Mouse (Mus musculus): ENCODE results near the gene Oxsr1. TPM values are rescaled to one million over a fixed set of nuclear protein-coding genes. Genes with fewer than 3 reads are reported as not detected.
A peak's percentile ranks its signal among the peaks of the same experiment; 100 is the strongest.
"Not testable (repeated sequence)": the region's sequence is repeated elsewhere in the genome, so short reads cannot be mapped to it uniquely, and the experiment has no call there.

The Oxsr1 gene
- polyA plus RNA-seq (2014; fragmentation: Nextera tagmentation; extraction: Ambion mirVana), result 13.3 and 14.4 TPM in 2 replicates

- peak; percentile 99 for DNase-seq
- WGBS, result under 1% methylated on average over 76 of the region's 76 CpGs
- peak; percentile 97 for ATAC-seq (ENCODE audit: insufficient read depth)
Measured at GRCm38 (mm10) chr9:119322289-119323259, at the start of gene Oxsr1. Gene Oxsr1, minus strand, starts transcription at chr9:119322427.

GRCm38 (mm10) chr9:119371251-119371650 lies 49.0 kb upstream of the Oxsr1 start:
- H3K27ac ChIP-seq (ENCODE audit: low read depth), result no peak overlapping the region
- H3K4me1 ChIP-seq (ENCODE audit: insufficient read depth), result no peaks in the 10 kb centered on the region
- no peak overlapping the region for H3K4me2 ChIP-seq
- H3K9ac ChIP-seq, result no peak overlapping the region
- no peaks in the 10 kb centered on the region for H3K27me3 ChIP-seq (ENCODE audit: insufficient read depth, low read length)
- ATAC-seq (ENCODE audit: insufficient read depth), result no peak
- H3K36me3 ChIP-seq (ENCODE audit: insufficient read depth), result 0 out of 2 replicates have a peak, but pooled peaks cover 4% of the 10 kb centered on the region
- TF ChIP-seq CTCF (IDR thresholded peaks at IDR 0.05; ENCODE audit: low read depth), result no peak
- H3K9me3 ChIP-seq (ENCODE audit: low read depth, low read length), result no peaks in the 10 kb centered on the region
- no peak for DNase-seq
- WGBS, result 59% methylated on average over 4 of the region's 4 CpGs
- H3K4me3 ChIP-seq (ENCODE audit: low read depth, low read length), result no peak overlapping the region

More at GRCm38 (mm10) chr9:119322289-119323259, at the start of gene Oxsr1:
- peak; percentile 57 for TF ChIP-seq CTCF (IDR thresholded peaks at IDR 0.05; ENCODE audit: low read depth)
- Histone ChIP-seq H3K9ac (peak within 1 kb of the TSS; percentile 83), H3K27ac (ENCODE audit: low read depth) (peak within 1 kb of the TSS; percentile 91), H3K36me3 (ENCODE audit: insufficient read depth) (no peaks in the 10 kb centered on the region), H3K27me3 (ENCODE audit: insufficient read depth, low read length) (no peaks in the 10 kb centered on the region), H3K4me1 (ENCODE audit: insufficient read depth) (no peaks in the 10 kb centered on the region), H3K9me3 (ENCODE audit: low read depth, low read length) (no peaks in the 10 kb centered on the region), H3K4me2 (peak within 1 kb of the TSS; percentile 96), H3K4me3 (ENCODE audit: low read depth, low read length) (peak within 1 kb of the TSS; percentile 91)

GRCm38 (mm10) chr9:119370770-119371169 lies 48.5 kb upstream of the Oxsr1 start:
- not testable (repeated sequence) for H3K9me3 ChIP-seq (ENCODE audit: low read depth, low read length); H3K36me3 ChIP-seq (ENCODE audit: insufficient read depth); H3K27ac ChIP-seq (ENCODE audit: low read depth); H3K27me3 ChIP-seq (ENCODE audit: insufficient read depth, low read length); H3K4me3 ChIP-seq (ENCODE audit: low read depth, low read length); H3K4me2 ChIP-seq; H3K9ac ChIP-seq; ATAC-seq (ENCODE audit: insufficient read depth); DNase-seq; H3K4me1 ChIP-seq (ENCODE audit: insufficient read depth)
- TF ChIP-seq CTCF (IDR thresholded peaks at IDR 0.05; ENCODE audit: low read depth), result peak; percentile 28; the same call in 1 of the 2 replicates
- 75% methylated on average over 4 of the region's 4 CpGs for WGBS

- H3K4me2 ChIP-seq, result no peak overlapping the region
- DNase-seq, result no peak
- TF ChIP-seq CTCF (IDR thresholded peaks at IDR 0.05; ENCODE audit: low read depth), result no peak
- H3K9me3 ChIP-seq (ENCODE audit: low read depth, low read length), result no peaks in the 10 kb centered on the region
- ATAC-seq (ENCODE audit: insufficient read depth), result no peak
- no peaks in the 10 kb centered on the region for H3K27me3 ChIP-seq (ENCODE audit: insufficient read depth, low read length)
- 0 out of 2 replicates have a peak, but pooled peaks cover 4% of the 10 kb centered on the region for H3K36me3 ChIP-seq (ENCODE audit: insufficient read depth)
- H3K9ac ChIP-seq, result no peak overlapping the region
- H3K4me1 ChIP-seq (ENCODE audit: insufficient read depth), result no peaks in the 10 kb centered on the region
- WGBS, result 94% methylated on average over 3 of the region's 3 CpGs
- no peak overlapping the region for H3K4me3 ChIP-seq (ENCODE audit: low read depth, low read length)
- H3K27ac ChIP-seq (ENCODE audit: low read depth), result no peak overlapping the region
Measured at GRCm38 (mm10) chr9:119368367-119368766, 46.1 kb upstream of the Oxsr1 start.

GRCm38 (mm10) chr9:119365284-119365683 lies 43.1 kb upstream of the Oxsr1 start, which contains the start of gene Slc22a14:
Gene Slc22a14, minus strand, starts transcription at chr9:119365553.
- no peak within 1 kb of the TSS for H3K4me3 ChIP-seq (ENCODE audit: low read depth, low read length)
- H3K27ac ChIP-seq (ENCODE audit: low read depth), result no peak within 1 kb of the TSS
- no peak for TF ChIP-seq CTCF (IDR thresholded peaks at IDR 0.05; ENCODE audit: low read depth)
- H3K9me3 ChIP-seq (ENCODE audit: low read depth, low read length), result no peaks in the 10 kb centered on the region
- 54% methylated on average over 7 of the region's 7 CpGs for WGBS
- H3K9ac ChIP-seq, result no peak within 1 kb of the TSS
- no peaks in the 10 kb centered on the region for H3K4me1 ChIP-seq (ENCODE audit: insufficient read depth)
- no peak within 1 kb of the TSS for H3K4me2 ChIP-seq
- DNase-seq (peak; percentile 48), ATAC-seq (ENCODE audit: insufficient read depth) (no peak)
- H3K27me3 ChIP-seq (ENCODE audit: insufficient read depth, low read length), result no peaks in the 10 kb centered on the region
- 0 out of 2 replicates have a peak, but pooled peaks cover 4% of the 10 kb centered on the region for H3K36me3 ChIP-seq (ENCODE audit: insufficient read depth)

- 72% methylated on average over 12 of the region's 12 CpGs for WGBS
- H3K4me1 ChIP-seq (ENCODE audit: insufficient read depth), result no peaks in the 10 kb centered on the region
- H3K27me3 ChIP-seq (ENCODE audit: insufficient read depth, low read length), result no peaks in the 10 kb centered on the region
- TF ChIP-seq CTCF (IDR thresholded peaks at IDR 0.05; ENCODE audit: low read depth), result no peak
- H3K9ac ChIP-seq, result no peak overlapping the region
- H3K27ac ChIP-seq (ENCODE audit: low read depth), result no peak overlapping the region
- H3K4me2 ChIP-seq, result no peak overlapping the region
- no peaks in the 10 kb centered on the region for H3K9me3 ChIP-seq (ENCODE audit: low read depth, low read length)
- no peaks in the 10 kb centered on the region for H3K36me3 ChIP-seq (ENCODE audit: insufficient read depth)
- no peak overlapping the region for H3K4me3 ChIP-seq (ENCODE audit: low read depth, low read length)
- no peak for DNase-seq
- no peak for ATAC-seq (ENCODE audit: insufficient read depth)
Measured at GRCm38 (mm10) chr9:119363229-119363628, 41.0 kb upstream of the Oxsr1 start.

GRCm38 (mm10) chr9:119361416-119361815 lies 39.2 kb upstream of the Oxsr1 start:
- Histone ChIP-seq H3K36me3 (ENCODE audit: insufficient read depth) (no peaks in the 10 kb centered on the region), H3K4me3 (ENCODE audit: low read depth, low read length) (no peak overlapping the region), H3K4me2 (no peak overlapping the region), H3K9me3 (ENCODE audit: low read depth, low read length) (no peaks in the 10 kb centered on the region), H3K27ac (ENCODE audit: low read depth) (no peak overlapping the region), H3K9ac (no peak overlapping the region), H3K27me3 (ENCODE audit: insufficient read depth, low read length) (no peaks in the 10 kb centered on the region), H3K4me1 (ENCODE audit: insufficient read depth) (no peaks in the 10 kb centered on the region)
- WGBS, result 88% methylated on average over 5 of the region's 5 CpGs
- DNase-seq (no peak), ATAC-seq (ENCODE audit: insufficient read depth) (no peak)
- no peak for TF ChIP-seq CTCF (IDR thresholded peaks at IDR 0.05; ENCODE audit: low read depth)

Measured in lung, embryonic 14.5 days (tissue).